Mouse (Mus musculus) embryo, embryonic 10 days (tissue): ENCODE data around the gene Cap2.

ENCODE experiments used
- DNase-seq: peaks from one replicate; pipeline ENCODE4 v3.0.0-alpha.2; 2015; ENCODE audit warnings: low spot score

Gene Cap2

DNA sequence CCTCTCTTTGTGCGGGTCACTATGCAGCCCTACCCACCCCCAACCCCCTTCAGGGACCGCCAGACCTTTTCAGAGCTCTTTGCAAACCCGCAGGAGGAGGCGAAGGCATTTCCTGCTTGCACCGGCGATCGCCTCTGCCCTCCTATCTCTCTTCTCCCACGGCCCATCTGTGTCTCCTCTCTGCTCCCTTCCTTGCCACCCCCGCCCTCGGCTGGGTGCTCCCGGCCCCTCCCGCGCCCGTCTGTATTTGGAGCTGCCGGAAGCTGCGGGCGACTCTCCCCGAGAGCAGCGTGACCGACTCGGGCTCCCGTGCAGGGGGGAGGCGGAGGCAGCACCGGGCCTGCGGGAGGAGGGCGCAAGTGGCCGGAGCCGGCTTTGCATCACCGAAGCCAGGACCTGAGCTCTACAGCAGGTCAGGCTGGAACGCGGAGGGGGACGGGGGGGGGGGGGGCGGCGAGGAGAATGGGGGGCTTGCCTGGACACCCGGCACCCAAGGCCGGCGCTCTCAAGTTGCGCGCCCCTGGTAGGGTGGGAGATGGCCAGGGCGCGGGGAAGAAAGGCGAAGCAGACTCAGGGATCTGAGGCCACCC, at the start of gene Cap2:
Cap2 (plus strand) TSS at position 49 of the 590 bp plus-strand sequence.
- DNase-seq, result peak; percentile 75

GRCm38 (mm10) chr13:46459546-46459945, 42.1 kb upstream of the Cap2 start:
- no peak for DNase-seq

- no peak for DNase-seq
Observed at GRCm38 (mm10) chr13:46462280-46462679, 39.4 kb upstream of the Cap2 start.

DNA sequence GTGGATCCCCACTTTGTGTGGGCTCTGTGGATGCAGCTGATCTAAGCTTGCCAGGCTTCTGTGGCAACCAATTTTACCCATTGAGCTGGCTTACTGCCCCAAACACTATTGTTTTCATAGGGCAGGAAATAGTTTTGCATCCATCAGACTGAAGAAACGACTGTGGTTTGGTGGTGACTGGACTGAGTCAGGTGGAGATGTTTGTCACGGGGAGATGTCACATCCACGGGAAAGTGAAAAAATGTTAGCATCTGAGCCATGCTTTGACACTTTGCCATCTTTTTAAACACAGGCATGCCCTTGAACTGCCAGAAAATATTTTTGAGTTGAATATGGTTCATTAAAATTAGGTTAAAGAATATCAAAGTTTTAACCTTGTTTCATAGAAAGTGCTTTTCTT, 37.9 kb upstream of the Cap2 start:
- DNase-seq, result no peak

- DNase-seq, result no peak
Observed at GRCm38 (mm10) chr13:46468251-46468650, 33.4 kb upstream of the Cap2 start.

DNA sequence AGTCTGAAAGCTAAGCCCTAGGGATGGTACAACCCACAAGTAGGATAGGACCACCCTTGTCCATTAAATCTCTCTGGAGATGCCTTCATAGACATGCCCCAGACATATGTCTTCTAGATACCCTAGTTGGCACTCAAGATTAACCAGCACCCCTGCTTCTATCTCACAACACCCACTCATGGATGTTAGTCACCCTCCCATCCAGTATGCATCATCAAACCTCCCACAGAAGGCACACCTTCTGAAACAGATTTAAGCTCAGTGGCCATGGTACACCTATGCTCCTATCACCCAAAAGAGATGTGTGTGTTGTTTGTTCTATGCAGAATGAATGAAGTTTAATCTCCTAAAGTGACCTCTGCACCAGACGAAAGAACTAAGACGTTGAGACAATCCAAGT, 32.1 kb upstream of the Cap2 start:
- DNase-seq, result no peak

GRCm38 (mm10) chr13:46481271-46481670, 20.4 kb upstream of the Cap2 start:
- DNase-seq, result no peak

DNA sequence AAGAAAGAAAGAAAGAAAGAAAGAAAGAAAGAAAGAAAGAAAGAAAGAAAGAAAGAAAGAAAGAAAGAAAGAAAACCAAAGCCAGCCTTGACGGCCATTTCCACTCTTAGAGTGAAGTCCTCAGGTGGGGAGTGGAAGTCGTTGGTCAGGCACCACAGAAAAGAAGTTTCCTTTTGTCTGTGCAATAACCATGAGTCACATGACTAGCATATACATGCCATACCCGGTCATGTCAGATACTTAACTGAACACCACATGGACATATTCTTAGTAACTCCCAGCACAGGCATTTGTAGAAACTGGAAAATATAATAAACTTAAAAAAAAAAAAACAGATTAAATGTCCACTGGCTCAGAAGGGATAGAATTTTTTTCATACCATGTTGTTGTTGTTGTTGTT, 16.0 kb upstream of the Cap2 start:
- no peak for DNase-seq

GRCm38 (mm10) chr13:46488166-46488565, 13.5 kb upstream of the Cap2 start:
- DNase-seq, result no peak

DNA sequence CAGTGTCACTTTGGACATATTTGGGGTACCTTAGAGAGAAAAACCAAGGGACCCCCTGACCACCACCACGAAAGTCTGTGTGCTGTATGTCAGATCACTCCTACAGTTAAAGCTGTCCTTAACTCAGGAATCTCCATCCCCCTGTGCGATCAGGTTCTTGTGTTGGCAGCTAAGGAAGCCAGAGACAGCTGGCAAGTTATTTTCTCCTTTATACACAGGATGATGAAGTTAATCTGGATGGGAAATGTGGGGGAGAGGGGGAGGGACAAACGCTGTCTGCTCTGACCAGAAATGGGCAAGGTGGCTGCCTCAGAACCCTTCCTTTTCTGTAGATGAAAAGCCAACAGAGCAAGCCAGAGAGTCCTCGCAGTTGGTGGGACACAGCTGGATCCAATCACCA, 11.0 kb upstream of the Cap2 start:
- DNase-seq, result no peak

DNA sequence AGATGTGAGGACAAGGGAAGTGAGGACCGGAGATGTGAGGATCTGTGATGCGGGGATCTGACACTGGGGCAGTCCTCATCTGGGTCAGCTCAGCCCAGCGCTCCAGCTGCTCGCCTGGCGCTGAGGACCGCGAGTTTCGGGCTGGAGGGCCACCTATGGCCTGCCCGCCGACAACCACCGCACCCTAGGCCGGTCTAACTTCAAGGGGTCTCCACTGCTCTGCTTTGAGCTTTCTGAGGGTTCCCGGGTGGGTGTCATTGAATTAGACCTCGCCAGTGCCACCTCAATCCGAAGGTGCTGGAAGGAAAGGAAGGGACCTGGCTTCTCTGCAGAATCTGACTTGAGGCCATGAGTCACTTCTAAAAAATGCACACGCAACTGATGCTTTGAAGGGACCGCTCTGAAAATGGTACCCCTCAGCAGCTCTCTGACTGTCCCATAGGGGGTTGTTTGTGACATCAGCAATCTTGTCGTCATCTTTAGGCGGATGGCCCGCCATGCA, 793 bp downstream of the Cap2 start:
- peak; percentile 56 for DNase-seq

GRCm38 (mm10) chr13:46507944-46508343, 6.3 kb downstream of the Cap2 start:
- no peak for DNase-seq

- DNase-seq, result no peak
Observed at GRCm38 (mm10) chr13:46508823-46509222, 7.2 kb downstream of the Cap2 start.

- DNase-seq, result no peak
Observed at GRCm38 (mm10) chr13:46510460-46510859, 8.8 kb downstream of the Cap2 start.

DNA sequence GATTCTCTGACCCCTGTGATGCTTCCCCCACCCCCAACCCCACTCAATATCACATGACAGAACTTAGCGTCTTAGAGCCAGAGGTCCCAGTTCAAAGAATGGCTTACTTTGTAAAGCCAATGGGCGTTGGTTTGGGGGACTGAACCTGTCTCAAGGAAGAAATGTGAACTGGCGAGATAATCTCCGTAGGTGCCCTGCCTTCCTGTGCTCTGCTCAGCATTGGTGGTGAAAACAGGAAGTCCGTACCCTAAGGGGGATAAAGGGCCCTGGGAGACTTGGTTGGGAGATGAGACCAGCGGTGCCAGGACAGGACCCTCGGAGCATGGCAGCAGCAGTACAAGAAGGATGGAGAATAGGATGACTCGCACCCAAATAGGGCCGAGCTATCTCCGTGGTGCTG, 12.8 kb downstream of the Cap2 start:
- no peak for DNase-seq

DNA sequence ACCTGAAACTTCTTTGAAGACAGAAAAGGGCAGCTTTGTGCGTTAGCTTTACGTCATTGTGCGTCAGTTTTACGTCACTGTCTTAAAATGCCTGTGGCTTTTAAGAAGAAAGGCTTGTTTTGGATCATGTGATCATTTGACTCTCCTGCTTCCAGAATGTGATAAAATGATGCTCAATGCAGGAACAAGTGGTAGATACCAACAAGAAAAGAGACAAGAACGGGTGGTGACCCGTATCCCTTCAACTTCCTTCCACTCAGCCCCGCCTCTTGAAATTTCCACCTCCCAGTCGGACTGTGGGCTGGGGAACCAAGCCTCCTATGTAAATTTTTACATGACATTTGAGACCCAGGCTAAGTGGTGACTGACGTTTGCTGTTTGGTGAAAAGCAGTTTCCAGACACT, 13.5 kb downstream of the Cap2 start:
- no peak for DNase-seq

GRCm38 (mm10) chr13:46515524-46515923, 13.9 kb downstream of the Cap2 start:
- DNase-seq, result no peak

DNA sequence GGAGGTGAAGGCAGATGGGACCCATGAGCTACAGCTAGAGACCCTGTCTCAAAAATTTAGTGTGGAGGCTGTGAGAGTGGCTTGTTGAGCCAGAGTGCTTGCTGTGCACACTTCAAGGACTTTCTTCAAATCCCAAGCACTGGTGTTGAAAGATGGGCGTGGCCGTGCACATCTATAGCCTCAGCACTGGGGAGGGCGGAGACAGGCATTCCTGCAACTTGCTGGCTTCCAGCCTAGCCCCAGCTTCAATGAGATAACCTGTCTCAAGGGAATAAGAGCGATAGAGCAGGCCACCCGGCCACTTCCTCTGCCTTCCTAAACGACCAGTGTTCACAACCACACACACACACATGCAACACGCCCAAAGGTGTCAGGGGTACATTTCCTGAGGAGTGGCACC, 14.5 kb downstream of the Cap2 start:
- DNase-seq, result peak; percentile 18

GRCm38 (mm10) chr13:46517211-46517685, 15.6 kb downstream of the Cap2 start:
- DNase-seq, result no peak

- no peak for DNase-seq
Observed at GRCm38 (mm10) chr13:46521482-46521881, 19.8 kb downstream of the Cap2 start.

DNA sequence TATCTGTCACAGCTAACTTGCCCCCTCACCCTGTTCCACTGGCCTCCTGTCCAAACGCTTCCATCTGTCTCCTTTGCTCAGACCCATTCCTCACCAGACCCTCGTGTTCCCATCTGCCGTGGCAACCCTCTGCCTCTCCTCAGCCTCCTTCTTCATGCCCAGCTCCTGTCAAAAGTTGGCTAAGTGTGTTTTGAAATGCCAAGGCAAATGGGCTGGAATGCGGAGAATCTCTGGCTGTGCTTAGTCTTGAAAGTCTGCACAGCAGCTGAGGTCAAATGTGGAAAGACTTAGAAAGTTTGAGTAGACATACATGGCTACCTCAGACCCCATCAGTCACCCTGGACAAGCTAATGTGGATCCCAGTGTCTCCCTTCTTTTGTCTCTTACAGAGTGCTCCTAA, 21.1 kb downstream of the Cap2 start:
- DNase-seq, result peak; percentile 29

DNA sequence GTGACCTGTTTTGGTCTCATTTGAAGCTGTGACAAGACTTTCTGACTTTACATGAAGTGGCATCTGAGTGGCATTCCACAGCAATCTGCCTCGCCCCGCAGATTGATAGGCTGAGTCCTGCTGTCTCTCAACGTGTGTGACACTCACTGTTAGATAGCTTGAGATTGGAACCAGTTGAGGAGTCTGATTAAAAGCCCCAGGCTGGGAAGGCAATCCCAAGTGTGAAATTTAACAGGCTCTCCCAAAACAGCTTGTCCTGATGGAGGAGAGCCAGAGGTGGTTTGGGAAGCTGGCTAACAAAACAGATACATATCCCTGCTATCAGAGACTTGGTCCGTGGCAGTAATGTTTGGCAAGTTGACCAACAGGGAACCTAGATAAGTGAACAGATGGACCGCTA, 21.6 kb downstream of the Cap2 start:
- no peak for DNase-seq

- no peak for DNase-seq
Observed at GRCm38 (mm10) chr13:46523712-46524111, 22.1 kb downstream of the Cap2 start.
